In genomic region chr19:22883744-22884317, GRCm38 (mm10) we compare ENCODE assay signal across 8 mouse cellular contexts.
DNase-seq lines count a peak whose midpoint lies in the region; ATAC-seq and TF ChIP-seq lines count a peak whose summit lies in the region.

No protein-coding gene starts in this region.

- H3K9me3 ChIP-seq in hindbrain, embryonic 15.5 days = no peaks in the 10 kb centered on the region

- peak; percentile 92 for ATAC-seq in hindbrain, embryonic 15.5 days (ENCODE audit: low FRiP score, low read depth)

- peak; percentile 31 for DNase-seq in WW6 (ENCODE audit: low read depth, low spot score)
- DNase-seq in cerebellum, adult 2 months = peak; percentile 80 to 89
- DNase-seq in forelimb bud, embryonic 11.5 days (ENCODE audit: low read depth, low spot score) = peak; percentile 67
- DNase-seq in layer of hippocampus, postnatal 25 days (ENCODE audit: extremely low spot score in 1 of 2, low spot score in 1 of 2) = peak; percentile 22 to 44
- peak; percentile 48 for DNase-seq in lung, postnatal 36 days
- peak; percentile 45 for DNase-seq in skeletal muscle tissue, adult 2 months (ENCODE audit: low read depth, low spot score)
- DNase-seq in urinary bladder, adult 2 months (ENCODE audit: low spot score) = no peak

- peaks cover 35% of the 10 kb centered on the region for H3K4me1 ChIP-seq in cerebellum, adult 2 months (ENCODE audit: control insufficient read depth, insufficient read depth, low read length)
- H3K4me1 ChIP-seq in hindbrain, embryonic 15.5 days (replicated peaks) = no peaks in the 10 kb centered on the region; the same call in 1 of the 2 replicates

- H3K4me2 ChIP-seq in hindbrain, embryonic 15.5 days = peak overlapping the region; percentile 53

- WGBS in cerebellum, adult 2 months = 10% methylated on average over 18 of the region's 18 CpGs
- WGBS in hindbrain, embryonic 15.5 days = 19% methylated on average over 18 of the region's 18 CpGs

- H3K27me3 ChIP-seq in cerebellum, adult 2 months (ENCODE audit: control insufficient read depth, insufficient read depth, low read length) = no peaks in the 10 kb centered on the region
- H3K27me3 ChIP-seq in hindbrain, embryonic 15.5 days = peaks cover 5% of the 10 kb centered on the region; the same call in 1 of the 2 replicates

- 0 out of 2 replicates have a peak overlapping the region, but pooled peaks have one; percentile 4 for H3K9ac ChIP-seq in hindbrain, embryonic 15.5 days

- TF ChIP-seq POLR2A in cerebellum, adult 2 months (IDR thresholded peaks at IDR 0.05; ENCODE audit: borderline replicate concordance, insufficient read depth, low read length) = no peak

- no peaks in the 10 kb centered on the region for H3K36me3 ChIP-seq in hindbrain, embryonic 15.5 days

- peak overlapping the region; percentile 96 for H3K27ac ChIP-seq in cerebellum, adult 2 months (ENCODE audit: insufficient read depth, low read length)
- H3K27ac ChIP-seq in hindbrain, embryonic 15.5 days (replicated peaks) = no peak overlapping the region

- peak; percentile 79 for TF ChIP-seq CTCF in cerebellum, adult 2 months (IDR thresholded peaks at IDR 0.05; ENCODE audit: borderline replicate concordance, insufficient read depth, low read depth, low read length)

- H3K4me3 ChIP-seq in cerebellum, adult 2 months (replicated peaks; ENCODE audit: insufficient read depth, low read depth, low read length) = peak overlapping the region; percentile 35
- peak overlapping the region; percentile 27 for H3K4me3 ChIP-seq in hindbrain, embryonic 15.5 days
